Comparison of ENCODE assay signal across 27 mouse cellular contexts in genomic region chr15:98543341-98543740, GRCm38 (mm10). TPM values are rescaled to one million over a fixed set of nuclear protein-coding genes. Genes with fewer than 3 reads are reported as not detected.
DNase-seq lines count a peak whose midpoint lies in the region; ATAC-seq and TF ChIP-seq lines count a peak whose summit lies in the region.
"Had no signal": no experiment of that assay in that cellular context is flagged by ENCODE, and none has a peak within 500 bp of the region (broad histone marks: within the 10 kb centered on the region; RNA-seq: fewer than 3 reads in every experiment).

No protein-coding gene starts in this region.

- H3K36me3 ChIP-seq in heart, embryonic 12.5 days = peaks cover 72% of the 10 kb centered on the region
- peaks cover 60% of the 10 kb centered on the region for H3K36me3 ChIP-seq in ES-Bruce4 (ENCODE audit: control insufficient read depth, insufficient read depth, low read length, poor library complexity, severe bottlenecking)

- H3K27me3 ChIP-seq in heart, embryonic 12.5 days (replicated peaks) = no peaks in the 10 kb centered on the region
- H3K27me3 ChIP-seq in ES-Bruce4 (ENCODE audit: control insufficient read depth, insufficient read depth, low read length, poor library complexity, severe bottlenecking) = no peaks in the 10 kb centered on the region
- H3K27me3 ChIP-seq: embryonic facial prominence, embryonic 12.5 days; forebrain, embryonic 15.5 days had no signal

- ATAC-seq in heart, embryonic 12.5 days (ENCODE audit: insufficient number of reproducible peaks, low FRiP score) = no peak
- ATAC-seq: CD4-positive, CD25-positive, alpha-beta regulatory T cell, adult 4 months; forebrain, embryonic 15.5 days; intestine, embryonic 16.5 days had no signal

- no peaks in the 10 kb centered on the region for H3K4me1 ChIP-seq in heart, embryonic 12.5 days (replicated peaks)
- H3K4me1 ChIP-seq in ES-Bruce4 (ENCODE audit: control insufficient read depth, insufficient read depth, low read length) = no peaks in the 10 kb centered on the region
- H3K4me1 ChIP-seq: embryonic facial prominence, embryonic 12.5 days; forebrain, embryonic 15.5 days; hindbrain, embryonic 10.5 days had no signal

- DNase-seq in adrenal gland, adult 2 months = peak; percentile 59
- no peak for DNase-seq in adrenal gland, postnatal 4 days (ENCODE audit: low spot score in 2 of 2)
- peak; percentile 80 for DNase-seq in heart, adult 11 months
- DNase-seq in skeletal muscle tissue, adult 2 months (ENCODE audit: low read depth, low spot score) = peak; percentile 52
- DNase-seq in layer of hippocampus, adult 9-10 months (ENCODE audit: low spot score) = no peak
- DNase-seq: adrenal gland, postnatal 10 days; B cell, adult 2 months; cerebellum, adult 11 months; cerebellum, adult 8-10 months; cerebellum, postnatal 14 days; gastrocnemius, postnatal 25 days; heart, adult 2 months had no signal

- TF ChIP-seq POLR2A in ES-Bruce4 (IDR thresholded peaks at IDR 0.05; ENCODE audit: insufficient read depth, low read length) = no peak

- TF ChIP-seq CTCF in ES-Bruce4 (IDR thresholded peaks at IDR 0.05; ENCODE audit: low read depth, low read length) = no peak

- no peak overlapping the region for H3K27ac ChIP-seq in heart, embryonic 12.5 days (ENCODE audit: poor library complexity, severe bottlenecking)
- H3K27ac ChIP-seq in ES-Bruce4 (ENCODE audit: insufficient read depth, low read length) = 0 out of 2 replicates have a peak overlapping the region, but pooled peaks have one; percentile 3
- H3K27ac ChIP-seq: embryonic facial prominence, embryonic 12.5 days; forebrain, embryonic 15.5 days; heart, adult 2 months; hindbrain, embryonic 10.5 days; hindbrain, embryonic 14.5 days had no signal

- no peak overlapping the region for H3K9ac ChIP-seq in heart, embryonic 12.5 days
- H3K9ac ChIP-seq in ES-Bruce4 (ENCODE audit: low read depth, poor library complexity, severe bottlenecking) = no peak overlapping the region
- H3K9ac ChIP-seq: embryonic facial prominence, embryonic 12.5 days; forebrain, embryonic 15.5 days; hindbrain, embryonic 14.5 days had no signal

- no peak overlapping the region for H3K4me3 ChIP-seq in heart, embryonic 12.5 days
- no peak overlapping the region for H3K4me3 ChIP-seq in ES-Bruce4 (ENCODE audit: low read depth, low read length)
- H3K4me3 ChIP-seq: embryonic facial prominence, embryonic 12.5 days; forebrain, embryonic 15.5 days; heart, adult 2 months; hindbrain, embryonic 10.5 days had no signal

- H3K4me2 ChIP-seq in heart, embryonic 12.5 days = no peak overlapping the region
- H3K4me2 ChIP-seq: embryonic facial prominence, embryonic 12.5 days; forebrain, embryonic 15.5 days; heart, embryonic 11.5 days; hindbrain, embryonic 14.5 days had no signal

- no peaks in the 10 kb centered on the region for H3K9me3 ChIP-seq in heart, embryonic 12.5 days (replicated peaks)
- no peaks in the 10 kb centered on the region for H3K9me3 ChIP-seq in ES-Bruce4 (replicated peaks; ENCODE audit: control insufficient read depth, insufficient read depth, low read length, poor library complexity, severe bottlenecking)
- H3K9me3 ChIP-seq: embryonic facial prominence, embryonic 12.5 days; forebrain, embryonic 15.5 days; hindbrain, embryonic 10.5 days had no signal

- 90% methylated on average over 4 of the region's 4 CpGs for WGBS in heart, embryonic 12.5 days

- no peak for TF ChIP-seq EP300 in ES-Bruce4 (IDR thresholded peaks at IDR 0.05; ENCODE audit: insufficient read depth, low read depth, low read length)

RNA-seq across cellular contexts. Expression of gene Kansl2, which starts 9.3 kb away (rescaled TPM):
- total RNA-seq in adrenal gland, adult 2 months (2021) = 10 to 100 TPM; 70.7 to 99.0 TPM
- 44.6 and 49.5 TPM in 2 replicates for polyA plus RNA-seq in adrenal gland, adult 2 months (2012; rRNA removed)
- 10 to 100 TPM; 85.3 to 94.8 TPM for total RNA-seq in adrenal gland, postnatal 4 days (2021)
- 95.9 and 99.7 TPM in 2 replicates for polyA plus RNA-seq in heart, embryonic 12.5 days (2016; fragmentation: Nextera tagmentation; extraction: Ambion mirVana)
- polyA plus RNA-seq in ES-Bruce4 (2011; ENCODE audit: insufficient read depth, insufficient read length, low read depth, missing spikeins) = 116 and 119 TPM in 2 replicates

RNA-seq across cellular contexts. Expression of gene Ccnt1, which starts 27.4 kb away (rescaled TPM):
- total RNA-seq in adrenal gland, adult 2 months (2021) = 10 to 100 TPM; 42.2 to 66.4 TPM
- polyA plus RNA-seq in adrenal gland, adult 2 months (2012; rRNA removed) = 3.9 and 5.8 TPM in 2 replicates
- 10 to 100 TPM; 52.8 to 65.1 TPM for total RNA-seq in adrenal gland, postnatal 4 days (2021)
- 37.9 and 39.5 TPM in 2 replicates for polyA plus RNA-seq in heart, embryonic 12.5 days (2016; fragmentation: Nextera tagmentation; extraction: Ambion mirVana)
- 66.8 and 73.1 TPM in 2 replicates for polyA plus RNA-seq in ES-Bruce4 (2011; ENCODE audit: insufficient read depth, insufficient read length, low read depth, missing spikeins)

RNA-seq across cellular contexts. Expression of gene 4930415O20Rik, which starts 27.5 kb away (rescaled TPM):
- under 1 TPM; 0.58 to 0.59 TPM for total RNA-seq in adrenal gland, adult 2 months (2021)
- polyA plus RNA-seq in adrenal gland, adult 2 months (2012; rRNA removed) = 0.22 TPM in 1 of 2 replicates, not detected in the other
- total RNA-seq in adrenal gland, postnatal 4 days (2021) = under 1 TPM in 1 of 2 experiments, not detected in 1; 0.62 TPM
- polyA plus RNA-seq in heart, embryonic 12.5 days (2016; fragmentation: Nextera tagmentation; extraction: Ambion mirVana) = not detected in 2 replicates
- 1.7 and 2.6 TPM in 2 replicates for polyA plus RNA-seq in ES-Bruce4 (2011; ENCODE audit: insufficient read depth, insufficient read length, low read depth, missing spikeins)
- total RNA-seq: common myeloid progenitor, adult 5-6 weeks had no signal
- polyA plus RNA-seq: brain, embryonic 14.5 days; CD4-positive, CD25-positive, alpha-beta regulatory T cell, adult 4 months; embryonic facial prominence, embryonic 12.5 days; forebrain, embryonic 11.5 days; heart, adult 2 months; hindbrain, embryonic 10.5 days; hindbrain, embryonic 14.5 days had no signal

RNA-seq across cellular contexts. Expression of gene Olfr279, which starts 51.1 kb away (rescaled TPM):
- total RNA-seq in adrenal gland, adult 2 months (2021) = not detected
- not detected in 2 replicates for polyA plus RNA-seq in adrenal gland, adult 2 months (2012; rRNA removed)
- total RNA-seq in adrenal gland, postnatal 4 days (2021) = not detected
- not detected in 2 replicates for polyA plus RNA-seq in heart, embryonic 12.5 days (2016; fragmentation: Nextera tagmentation; extraction: Ambion mirVana)
- 0.10 TPM in 1 of 2 replicates, not detected in the other for polyA plus RNA-seq in ES-Bruce4 (2011; ENCODE audit: insufficient read depth, insufficient read length, low read depth, missing spikeins)
- total RNA-seq: adrenal gland, postnatal 10 days; common myeloid progenitor, adult 5-6 weeks; gastrocnemius, postnatal 25 days; heart, adult 2 months; heart, postnatal 25 days had no signal
- polyA plus RNA-seq: brain, embryonic 14.5 days; CD4-positive, CD25-positive, alpha-beta regulatory T cell, adult 4 months; forebrain, embryonic 11.5 days; forebrain, embryonic 15.5 days; heart, adult 2 months; heart, embryonic 11.5 days; heart, embryonic 16.5 days; hindbrain, embryonic 10.5 days; hindbrain, embryonic 14.5 days; intestine, embryonic 16.5 days; kidney, embryonic 14.5 days had no signal

Comparison
In these comparisons a context has a peak if more than half of its experiments do, and no peak if none do; other contexts are left out.
1. DNase-seq: peak in adrenal gland, adult 2 months (single experiment), heart, adult 11 months (single experiment) and skeletal muscle tissue, adult 2 months (single experiment); none in adrenal gland, postnatal 4 days (0 of 2) and layer of hippocampus, adult 9-10 months (single experiment).